Mouse (Mus musculus) cerebellum, postnatal 10 days (tissue): ENCODE data around the gene Lax1.

ENCODE experiments used
- DNase-seq, 2 experiments: peaks; one replicate each; pipeline ENCODE4 v3.0.0; 2021; ENCODE audit warnings: mixed read lengths in 2 of 2

Gene Lax1

DNA sequence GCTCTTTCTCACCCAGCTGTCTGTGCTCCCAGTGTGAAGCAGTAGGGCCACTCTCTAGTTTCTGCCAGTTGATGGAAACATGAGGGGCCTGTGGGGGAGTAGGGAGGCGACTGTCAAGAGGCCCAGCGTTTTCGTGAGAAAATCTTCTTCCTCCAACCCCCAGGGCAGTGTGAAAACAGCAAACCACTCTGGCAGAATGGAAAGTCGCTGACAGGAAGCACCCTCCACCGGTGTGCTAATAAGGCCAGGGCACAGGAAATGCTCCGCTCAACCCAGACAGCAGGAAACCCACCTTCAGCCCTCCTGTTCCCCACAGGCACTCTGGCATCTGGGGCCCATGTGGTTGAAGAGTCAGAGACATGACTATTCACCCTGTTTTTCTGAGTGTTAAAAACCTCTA is at the start of gene Lax1:
Lax1 (minus strand) TSS at position 212 of the 400 bp plus-strand sequence.
- DNase-seq = no peak

DNA sequence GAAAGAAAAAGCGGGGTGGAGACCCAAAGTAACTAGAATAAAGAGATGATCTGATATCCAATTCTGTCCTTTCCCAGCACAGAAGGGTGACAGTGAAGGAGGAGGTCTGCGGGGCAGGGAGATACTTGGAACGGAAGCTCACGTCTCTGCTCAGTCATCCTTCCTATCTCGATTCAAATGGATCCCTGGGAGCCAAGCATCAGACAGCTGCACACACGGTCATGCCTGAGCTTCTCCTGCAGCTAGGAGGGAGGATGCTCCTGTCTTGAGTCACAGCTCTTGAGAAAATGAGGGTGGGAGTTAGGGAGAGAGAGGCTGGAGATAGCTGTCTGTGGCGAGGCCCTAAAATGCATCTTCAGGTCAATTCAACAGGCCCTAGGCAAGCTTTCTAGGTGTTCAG is 46.8 kb upstream of the Lax1 start:
- no peak for DNase-seq

DNA sequence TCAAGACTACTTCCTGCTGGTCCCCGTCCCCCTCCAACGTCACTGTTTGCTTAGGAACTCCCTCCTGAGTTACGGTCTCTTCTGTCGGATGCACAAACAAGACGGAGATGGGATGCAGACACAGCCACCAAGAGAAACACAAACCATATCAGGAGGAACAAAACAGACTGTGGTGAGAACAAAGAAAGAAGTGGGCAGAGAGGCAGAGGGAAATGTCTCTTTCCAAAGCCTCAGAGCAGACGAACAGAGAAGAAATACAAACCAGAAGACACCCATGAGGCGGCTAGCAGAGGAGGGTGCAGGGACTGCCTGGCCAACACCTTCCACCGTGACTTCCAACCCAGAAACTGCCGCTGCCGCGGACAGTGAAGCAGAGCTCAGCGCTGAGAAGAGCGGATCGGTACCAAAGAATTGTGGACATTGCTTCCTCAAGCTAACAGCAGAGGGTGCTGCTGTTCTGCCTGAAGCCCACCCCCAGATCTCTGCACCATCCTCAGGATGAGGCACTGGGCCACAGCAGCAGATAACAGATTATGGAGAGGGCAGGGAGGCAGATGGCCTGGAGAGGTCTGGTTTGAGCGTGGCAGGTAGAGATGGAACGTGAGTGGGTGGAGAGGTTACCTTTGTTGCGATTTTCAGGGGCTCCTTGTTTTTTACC is 46.2 kb upstream of the Lax1 start:
- peak; percentile 88 to 89 for DNase-seq

DNA sequence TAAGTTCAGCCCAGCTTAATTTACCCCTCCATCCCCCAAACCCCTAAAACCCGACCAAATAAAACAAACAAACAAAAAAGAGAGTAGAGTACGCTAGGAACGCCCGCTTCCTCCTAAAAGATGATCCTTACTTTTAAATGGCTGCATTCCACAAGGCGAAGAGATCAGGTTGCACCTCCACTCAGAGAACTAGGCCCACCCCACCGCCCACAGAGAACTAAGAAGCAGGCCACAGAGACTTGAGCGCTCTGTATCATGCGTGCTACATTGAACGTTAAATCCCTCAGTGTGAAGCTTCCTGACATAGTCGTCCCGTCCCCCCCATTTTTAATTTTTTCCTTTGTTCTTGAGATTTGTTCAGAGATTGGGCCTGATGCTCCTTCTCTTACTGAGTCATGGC is 42.9 kb upstream of the Lax1 start:
- DNase-seq = no peak

DNA sequence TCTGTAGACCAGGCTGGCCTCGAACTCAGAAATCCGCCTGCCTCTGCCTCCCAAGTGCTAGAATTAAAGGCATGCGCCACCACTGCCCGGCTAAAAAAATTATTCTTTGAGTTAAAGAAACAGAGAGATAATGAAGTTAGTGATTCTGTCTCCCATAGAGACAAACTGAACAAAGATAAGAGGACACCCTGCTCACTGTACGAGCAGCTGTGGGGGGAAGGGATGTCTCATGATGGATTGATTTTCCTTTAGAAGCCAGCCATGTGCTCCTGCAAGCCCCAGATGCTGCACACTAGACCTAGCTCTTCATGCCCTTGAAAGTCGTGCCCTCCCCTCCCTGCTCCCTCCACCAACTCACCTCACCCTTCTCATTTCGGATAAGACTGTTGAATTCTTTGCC is 38.4 kb upstream of the Lax1 start:
- no peak for DNase-seq

DNA sequence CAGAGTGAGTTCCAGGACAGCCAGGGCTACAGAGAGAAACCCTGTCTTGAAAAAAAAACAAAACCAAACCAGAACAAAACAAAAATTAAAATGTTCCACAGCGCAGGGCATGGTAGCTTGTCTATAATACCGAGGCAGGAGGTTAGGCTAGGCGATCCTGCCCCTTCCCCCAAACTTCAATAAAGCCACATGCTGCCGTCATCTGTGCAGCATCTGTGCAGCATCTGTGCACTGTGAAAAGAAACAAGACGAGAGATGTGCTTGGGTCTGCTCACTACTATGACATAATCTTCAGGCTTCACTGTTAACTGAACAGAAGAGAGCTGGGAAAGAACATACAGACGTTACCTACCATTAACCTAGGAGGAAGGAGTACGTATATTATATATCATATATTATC is 30.4 kb upstream of the Lax1 start:
- no peak for DNase-seq

DNA sequence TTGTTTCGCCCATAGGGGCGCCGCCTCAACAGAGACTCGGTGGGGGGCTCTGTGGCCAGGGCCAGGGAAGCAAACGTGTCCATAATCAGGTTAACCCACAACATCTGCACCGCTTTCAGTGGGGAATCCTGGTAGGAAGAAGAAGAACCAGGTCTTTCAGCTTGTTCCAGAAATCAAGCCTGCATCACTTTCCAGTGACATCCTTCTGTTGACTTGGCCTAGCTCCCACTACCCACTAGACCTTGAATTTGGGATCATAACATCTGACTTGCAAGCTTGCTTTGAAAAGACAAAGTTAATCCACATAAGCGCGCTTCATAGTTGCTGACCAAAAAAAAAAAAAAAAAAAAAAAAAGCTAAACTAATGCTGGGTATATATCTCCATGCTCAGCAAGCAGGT is 28.9 kb upstream of the Lax1 start:
- DNase-seq = peak; percentile 65 to 69

DNA sequence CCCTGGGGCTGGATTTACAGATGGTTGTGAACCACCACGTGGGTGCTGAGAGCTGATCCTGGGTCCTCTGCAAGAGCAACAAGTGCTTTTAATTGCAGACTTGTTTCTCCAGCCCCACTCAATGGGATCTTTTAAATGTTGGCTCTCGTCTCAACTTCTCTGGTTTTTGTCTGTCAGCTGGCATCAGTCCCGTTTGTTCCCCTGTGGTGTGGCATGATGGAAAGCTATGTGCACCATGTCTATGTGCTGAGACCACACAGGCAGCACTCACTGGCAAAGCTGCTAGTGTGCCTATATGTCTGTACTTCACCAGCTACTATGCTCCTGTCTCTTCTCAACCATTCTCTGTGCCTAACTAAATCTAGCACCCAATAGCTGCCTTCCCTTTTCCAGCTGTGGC is 28.4 kb upstream of the Lax1 start:
- DNase-seq = peak; percentile 53 to 58

DNA sequence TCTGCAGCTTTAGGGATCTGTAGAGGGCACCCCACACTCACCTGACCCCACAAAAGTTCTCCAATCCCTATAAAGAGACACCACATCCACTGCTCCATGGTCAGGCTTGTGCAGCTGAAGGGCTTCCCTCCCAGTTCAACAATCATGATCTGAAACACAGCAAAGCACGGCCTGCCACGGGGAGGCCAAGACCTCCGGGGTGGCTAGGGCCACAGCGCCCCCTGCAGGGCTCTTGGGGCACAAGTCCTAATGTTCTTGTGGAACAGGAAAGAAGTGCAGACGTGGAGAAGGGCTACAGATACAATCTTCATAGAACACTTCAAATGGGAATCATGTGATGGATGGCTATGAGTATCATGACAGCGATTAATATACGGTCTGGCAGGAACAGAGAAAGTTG is 26.6 kb upstream of the Lax1 start:
- peak; percentile 26 to 31 for DNase-seq

DNA sequence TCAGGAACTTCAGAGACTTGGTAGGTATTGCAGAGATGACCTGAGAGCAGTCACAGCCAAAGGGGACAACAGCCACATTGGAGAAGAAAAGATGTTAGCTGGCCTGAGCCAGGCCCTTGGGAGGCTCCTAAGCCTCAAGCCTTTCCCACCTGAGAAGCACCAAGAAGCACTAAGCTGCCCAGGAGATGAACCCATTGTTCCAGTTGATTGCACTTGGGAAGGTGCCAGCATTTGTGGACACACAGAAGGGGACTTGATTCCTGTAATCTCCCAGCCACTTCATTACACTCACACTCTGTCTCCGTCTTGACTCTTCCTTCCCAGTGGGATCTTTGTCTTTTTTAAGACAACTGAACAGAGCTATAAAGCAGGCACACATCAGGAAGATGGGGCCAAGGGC is 25.3 kb upstream of the Lax1 start:
- DNase-seq = peak; percentile 34 to 59

DNA sequence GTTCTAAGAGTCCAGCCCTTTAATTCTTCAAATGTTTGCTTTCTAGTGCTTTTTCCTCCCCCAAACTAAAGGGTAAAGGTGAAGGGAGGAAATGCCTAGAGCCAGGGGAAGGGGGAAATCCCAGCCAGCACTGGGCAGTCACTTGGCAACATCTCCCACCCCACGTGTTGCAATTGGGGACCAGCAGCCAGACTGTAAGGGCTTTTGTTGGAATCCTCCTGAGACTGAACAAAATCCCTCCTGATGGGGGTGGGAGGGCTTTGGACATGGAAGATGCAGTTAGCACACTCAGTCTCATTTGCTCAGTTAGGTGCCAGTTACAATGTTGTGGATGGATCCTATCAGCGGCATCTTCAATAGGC is 23.1 kb upstream of the Lax1 start:
- peak; percentile 24 to 49 for DNase-seq

DNA sequence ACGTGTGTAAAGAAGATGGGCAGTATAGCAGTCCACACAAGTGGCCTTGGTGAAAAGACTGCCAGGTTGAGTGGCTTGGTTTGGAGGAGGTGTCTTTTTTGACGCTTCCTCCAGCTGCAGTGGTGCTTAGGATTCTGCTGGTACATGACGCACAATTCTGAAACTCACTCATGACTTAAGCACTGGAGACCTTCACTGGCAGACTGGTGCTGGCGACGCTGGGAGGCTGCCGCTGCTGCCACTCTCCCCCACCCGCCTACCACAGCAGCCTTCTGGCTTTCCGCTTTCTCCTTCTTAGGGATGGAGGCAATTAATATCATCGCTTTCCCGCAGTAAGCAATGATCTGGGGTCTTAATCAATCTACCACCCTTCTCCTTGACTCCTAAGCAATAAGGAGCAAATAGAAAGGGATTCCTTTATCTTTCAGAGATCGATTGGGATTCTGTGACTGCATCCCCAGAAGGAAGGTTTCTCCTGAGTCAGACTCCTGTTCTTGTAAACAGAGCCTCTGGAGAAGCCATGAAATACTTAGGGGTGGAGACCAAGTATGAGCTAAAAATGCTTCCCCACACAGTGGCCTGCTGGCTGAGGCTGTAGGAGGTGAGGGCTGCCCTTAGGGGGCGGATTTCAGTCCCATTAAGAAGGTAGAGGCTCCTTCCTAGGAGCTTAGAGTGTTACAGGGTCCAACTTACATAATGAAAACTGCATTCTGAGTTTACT is 22.5 kb upstream of the Lax1 start:
- no peak for DNase-seq

DNA sequence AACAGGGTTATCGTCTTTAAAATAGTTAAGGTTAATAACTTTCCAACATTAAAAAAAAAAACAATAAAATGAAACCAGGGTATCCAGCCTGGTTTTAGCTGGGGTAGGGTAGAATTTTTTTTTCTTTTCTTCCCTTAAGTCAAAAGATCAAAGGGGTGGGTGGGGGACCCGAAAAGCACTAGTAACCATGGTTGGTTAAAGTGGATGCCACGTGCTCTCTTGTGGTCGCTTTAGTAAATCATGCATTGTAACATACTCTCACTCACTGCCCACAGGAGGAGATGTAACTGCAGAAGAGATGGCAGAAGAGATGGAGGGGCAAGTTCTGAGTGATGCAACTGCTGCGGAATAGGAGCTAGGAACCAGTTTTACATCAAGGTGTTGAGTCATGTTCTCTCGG is 21.5 kb upstream of the Lax1 start:
- no peak for DNase-seq

DNA sequence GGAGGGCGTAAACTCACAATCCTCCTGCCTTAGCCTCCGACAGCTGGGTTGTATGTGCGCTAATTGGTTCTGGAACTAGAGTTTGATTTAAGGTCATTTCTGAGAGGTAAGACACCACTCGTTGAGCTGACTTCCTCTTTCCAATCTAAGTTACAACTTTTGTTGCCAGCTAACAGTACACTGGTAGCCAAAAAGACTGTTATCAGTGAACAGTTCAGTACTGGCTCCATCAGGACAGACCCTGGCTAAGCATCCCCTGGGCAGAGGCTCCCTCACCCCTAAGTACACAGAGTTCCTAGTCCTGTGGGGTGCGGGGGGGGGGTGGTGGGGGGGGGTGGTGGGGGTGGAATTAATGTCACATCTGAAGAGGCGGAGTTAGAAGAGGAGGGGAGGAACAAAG is 21.0 kb upstream of the Lax1 start:
- no peak for DNase-seq

DNA sequence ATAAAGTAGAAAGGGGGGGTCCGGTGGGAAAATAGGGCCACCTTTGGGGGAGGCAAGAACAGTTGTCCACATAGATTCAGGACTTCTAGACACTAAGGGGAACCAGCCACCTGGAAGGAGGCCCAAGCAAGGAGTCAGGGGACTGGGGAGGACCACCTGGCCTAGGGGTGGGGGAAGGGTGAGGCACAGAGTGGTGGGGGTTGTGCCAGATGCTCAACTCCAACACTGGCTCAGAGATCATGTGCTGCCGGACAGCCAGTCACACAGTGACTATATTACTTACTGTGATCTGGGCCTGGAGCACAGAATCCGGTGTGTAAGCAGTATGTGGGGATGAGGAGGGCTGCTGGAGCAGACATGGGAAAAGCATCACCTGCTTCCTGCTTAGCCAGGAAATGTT is 19.4 kb upstream of the Lax1 start:
- peak; percentile 52 to 61 for DNase-seq

DNA sequence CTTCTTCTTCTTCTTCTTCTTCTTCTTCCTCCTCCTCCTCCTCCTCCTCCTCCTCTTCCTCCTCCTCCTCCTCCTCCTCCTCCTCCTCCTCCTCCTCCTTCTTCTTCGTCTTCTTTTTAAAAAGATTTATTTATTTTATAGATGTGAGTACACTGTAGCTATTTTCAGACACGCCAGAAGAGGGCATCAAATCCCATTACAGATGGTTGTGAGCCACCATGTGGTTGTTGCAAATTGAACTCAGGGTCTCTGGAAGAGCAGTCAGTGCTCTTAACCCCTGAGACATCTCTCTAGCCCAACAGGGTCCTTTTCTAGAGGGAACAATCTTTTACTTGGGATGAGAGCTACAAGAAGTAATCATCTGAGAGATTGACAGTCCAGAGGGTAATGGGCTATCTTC is 11.9 kb upstream of the Lax1 start:
- DNase-seq = peak; percentile 26 to 31

DNA sequence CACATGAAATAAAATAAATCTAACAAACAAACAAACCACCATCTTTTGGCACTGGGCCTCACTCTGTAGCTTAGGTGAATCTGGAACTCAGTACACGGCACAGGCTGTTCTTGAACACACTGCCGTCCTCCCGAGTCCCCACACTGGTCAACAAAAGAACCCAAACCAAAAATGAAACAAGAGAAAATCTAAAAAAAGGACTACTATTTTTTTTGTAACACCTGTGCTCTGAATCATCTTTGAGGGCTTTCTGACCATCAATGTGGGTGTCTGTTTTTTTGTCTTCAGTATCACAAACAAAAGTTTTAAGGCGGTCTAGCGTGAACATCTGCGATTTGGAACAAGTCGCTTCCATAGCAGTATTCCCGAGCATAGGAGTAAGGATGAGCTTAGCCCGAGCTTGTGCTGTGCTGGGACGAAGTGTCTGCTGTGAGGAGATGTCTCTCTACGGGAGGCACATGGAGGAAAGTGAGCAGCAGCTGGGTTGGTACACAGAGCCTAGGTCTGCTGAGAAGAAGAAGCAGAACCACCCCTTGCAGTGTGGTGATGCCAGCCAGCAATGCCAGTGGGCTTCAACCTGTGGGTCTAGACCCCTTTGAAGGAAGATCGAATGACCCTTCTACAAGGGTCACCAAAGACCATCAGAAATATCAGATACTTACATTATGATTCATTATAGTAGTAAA is 8.2 kb upstream of the Lax1 start:
- DNase-seq = no peak

DNA sequence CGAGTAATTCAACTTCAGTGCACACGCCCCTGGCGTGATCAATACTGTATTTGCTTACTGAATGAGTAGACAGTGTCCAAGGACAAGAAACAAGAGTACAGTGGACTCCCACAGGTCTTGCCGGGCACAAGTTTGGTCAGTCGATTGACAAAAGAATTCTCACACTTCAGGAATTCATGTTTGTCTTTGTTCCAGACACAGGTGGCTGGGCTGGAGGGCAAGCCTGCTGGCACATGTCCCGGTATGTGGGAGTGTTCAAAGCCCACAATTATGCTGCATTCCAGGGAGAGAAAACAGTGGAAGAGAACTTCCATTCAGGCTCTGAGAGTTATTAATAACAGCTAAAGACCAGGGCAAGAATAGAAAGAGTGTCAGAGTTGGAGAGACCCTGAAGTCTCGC is 6.0 kb upstream of the Lax1 start:
- peak; percentile 16 to 37 for DNase-seq

DNA sequence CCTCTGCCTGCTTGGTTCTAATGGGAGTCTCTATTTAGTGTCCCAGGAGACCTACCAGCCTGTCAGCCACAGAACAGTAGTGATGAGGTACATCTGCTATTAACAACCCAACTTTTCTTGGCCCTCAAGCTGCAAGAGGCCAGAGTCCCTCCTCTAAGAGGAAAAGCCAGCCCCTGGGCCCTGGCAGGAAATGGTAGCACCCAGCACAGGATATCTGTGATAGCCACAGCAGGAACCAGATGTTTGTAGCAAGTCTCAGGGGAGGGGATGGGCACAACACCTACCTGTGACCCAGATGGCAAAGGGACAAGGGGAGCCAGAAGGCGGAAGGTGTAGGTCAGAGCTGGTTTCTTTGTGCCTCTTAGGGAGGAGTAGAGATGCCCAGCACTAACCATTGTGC is 5.0 kb upstream of the Lax1 start:
- DNase-seq = no peak

DNA sequence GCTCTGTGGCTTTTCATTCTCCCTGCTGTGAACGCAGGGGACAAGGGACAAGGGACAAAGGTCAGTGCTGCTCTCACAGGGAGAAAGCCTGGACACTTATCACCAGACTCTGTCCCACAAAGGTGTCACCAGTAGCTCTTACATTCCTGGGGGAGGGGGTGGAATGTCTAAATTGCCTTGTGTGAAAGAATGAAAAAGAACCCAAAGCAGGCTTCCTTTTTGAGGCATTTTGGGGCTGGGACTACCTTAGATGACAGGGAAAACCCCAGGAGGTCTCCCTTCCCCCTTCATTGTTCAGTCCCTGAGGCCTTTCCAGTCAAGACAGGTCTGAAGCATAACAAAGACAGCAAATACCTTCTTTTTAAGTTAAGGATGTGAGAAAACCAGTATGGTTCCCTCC is 4.4 kb upstream of the Lax1 start:
- DNase-seq = no peak

DNA sequence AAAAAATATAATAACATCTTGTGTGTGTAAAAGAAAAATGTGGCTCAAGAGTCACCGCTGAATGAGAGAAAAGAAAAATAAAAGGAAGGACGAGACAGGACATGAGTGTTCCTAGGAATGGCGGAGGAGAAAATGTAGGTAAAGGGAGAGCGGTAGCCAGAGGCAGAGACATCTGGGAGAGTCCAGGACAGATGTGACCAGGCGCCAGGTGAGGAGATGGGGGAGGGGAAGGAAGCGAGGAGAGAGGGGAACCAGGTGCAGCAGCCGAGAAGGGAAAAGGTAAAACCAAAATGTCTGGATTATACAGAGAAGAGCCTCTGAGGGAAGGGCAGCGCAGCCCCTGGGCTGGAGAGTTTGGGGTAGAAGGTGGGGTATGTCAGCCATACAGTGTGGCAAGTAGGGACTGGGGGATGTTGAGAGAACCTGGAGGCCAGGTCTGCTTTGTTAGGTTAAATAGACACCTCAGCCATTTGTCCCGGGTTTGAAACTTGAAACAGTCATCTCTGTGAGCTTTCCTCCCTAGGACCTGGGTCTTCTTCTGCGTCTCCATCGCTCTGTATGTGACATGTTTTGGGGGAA is 3.7 kb upstream of the Lax1 start:
- DNase-seq = no peak

DNA sequence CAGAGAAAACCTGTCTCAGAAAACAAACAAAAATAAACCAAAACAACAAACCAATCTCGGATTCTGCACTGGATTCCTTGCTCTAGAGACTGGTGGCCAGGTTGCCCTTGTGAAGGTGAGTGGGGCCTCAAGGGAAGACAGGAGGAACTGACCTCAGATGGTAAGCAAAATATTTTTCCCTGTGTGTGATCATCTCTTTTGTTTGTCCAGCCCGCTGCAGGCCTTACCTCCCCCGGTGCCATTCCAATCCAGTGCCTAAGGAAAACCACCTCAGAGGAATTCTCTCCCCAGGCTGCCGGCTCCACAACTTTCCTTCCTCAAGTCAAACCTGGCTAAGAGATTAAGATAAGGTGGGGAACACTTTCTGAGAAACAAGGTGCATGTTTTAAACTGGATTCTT is 2.3 kb upstream of the Lax1 start:
- no peak for DNase-seq

DNA sequence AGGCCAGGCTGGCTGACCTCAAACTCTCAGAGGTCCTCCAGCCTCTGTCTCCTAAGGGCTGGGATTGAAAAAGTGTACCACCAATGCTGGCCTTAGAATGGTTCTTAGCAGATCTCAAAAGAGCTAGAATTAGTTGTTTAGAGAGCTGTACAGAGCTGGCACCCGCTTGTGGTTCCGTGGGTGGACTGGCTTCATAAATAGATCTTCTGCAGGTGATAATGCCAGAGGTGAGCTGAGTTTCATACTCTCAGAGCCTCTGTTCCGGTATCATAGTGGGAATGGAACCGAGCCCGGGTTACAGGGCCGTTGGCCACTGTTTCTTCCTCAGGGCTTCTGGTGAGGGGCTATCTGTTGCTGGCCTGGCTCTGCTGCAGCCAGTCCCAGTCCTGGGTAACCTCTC is 1.1 kb upstream of the Lax1 start:
- no peak for DNase-seq

DNA sequence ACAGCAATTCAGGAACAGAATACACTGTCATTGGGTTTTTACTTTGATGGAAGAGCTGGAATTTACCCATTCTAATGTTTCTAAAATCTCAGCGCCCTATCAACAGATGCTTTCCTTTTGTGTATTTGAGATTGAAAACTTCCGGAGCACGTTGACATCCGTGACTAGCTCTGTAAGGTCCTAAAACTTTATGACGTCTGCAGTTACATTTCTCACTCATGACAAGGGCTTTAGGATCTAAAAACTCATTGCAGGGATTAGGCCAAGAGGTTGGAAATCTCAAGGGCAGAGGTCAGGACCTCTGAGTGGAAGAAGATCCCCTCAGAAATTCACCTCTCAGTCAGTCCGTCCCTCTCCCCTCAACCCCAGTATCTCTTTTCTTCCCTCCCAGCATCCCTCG is 1.6 kb downstream of the Lax1 start:
- no peak for DNase-seq
